Mouse (Mus musculus): Measurements from ENCODE around the gene Abtb2. TPM values are rescaled to one million over a fixed set of nuclear protein-coding genes. Genes with fewer than 3 reads are reported as not detected.

Abtb2 gene
- polyA plus RNA-seq, 1 experiment from 2014 or later = 2.1 TPM

DNA sequence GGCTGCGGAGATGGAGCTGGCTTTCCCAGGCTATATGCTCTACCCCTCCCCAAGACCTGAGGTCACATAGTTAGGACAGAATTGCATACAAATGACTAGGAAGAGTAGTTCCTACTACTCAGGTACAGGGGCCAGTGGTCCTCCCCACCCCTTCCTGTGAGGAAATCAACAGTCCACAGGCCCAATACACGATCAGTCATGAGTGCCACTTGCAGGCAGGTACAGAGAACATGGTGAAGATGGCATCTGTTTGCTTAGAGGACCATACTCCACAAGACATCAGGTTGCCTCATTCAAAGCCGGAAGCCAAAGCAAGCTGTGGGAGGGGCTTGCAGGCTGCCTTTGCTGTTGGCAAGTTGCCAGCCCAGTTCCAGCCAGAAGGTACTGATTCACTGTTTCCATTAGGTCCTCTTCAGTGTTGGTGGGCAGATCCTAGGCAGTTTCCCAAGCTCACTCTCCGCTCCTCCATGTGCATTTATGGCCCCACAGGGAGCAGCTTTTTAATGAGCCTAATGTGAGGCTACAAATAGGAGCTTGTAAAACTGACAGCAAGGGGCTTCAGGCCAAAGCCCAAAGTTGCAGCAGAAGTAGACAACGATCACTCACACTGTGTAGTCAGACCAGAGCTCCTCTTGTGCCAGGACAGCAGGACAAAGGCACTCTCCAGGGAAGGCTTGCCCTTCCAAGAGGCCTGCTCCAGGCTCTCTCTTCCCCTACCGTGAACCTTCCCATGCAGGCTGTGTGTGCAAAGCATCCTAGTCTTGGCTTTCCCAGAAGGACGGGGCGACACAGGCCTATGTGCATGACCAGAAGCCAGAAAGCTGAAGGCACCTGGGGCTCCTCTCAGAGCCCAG is 102.1 kb downstream of the Abtb2 start:
- Histone ChIP-seq H3K9ac (replicated peaks) (no peak overlapping the region), H3K4me2 (ENCODE audit: low read depth, low read length) (no peak overlapping the region), H3K4me3 (ENCODE audit: low read depth, low read length) (no peak overlapping the region), H3K27me3 (ENCODE audit: insufficient read depth, low read length) (no peaks in the 10 kb centered on the region), H3K27ac (ENCODE audit: low read depth) (no peak overlapping the region), H3K36me3 (replicated peaks; ENCODE audit: insufficient read depth, low read length) (no peaks in the 10 kb centered on the region), H3K4me1 (ENCODE audit: insufficient read depth) (peaks cover 16% of the 10 kb centered on the region), H3K9me3 (ENCODE audit: low read length) (no peaks in the 10 kb centered on the region)
- ATAC-seq (peak; percentile 67), DNase-seq (peak; percentile 69)
- TF ChIP-seq EP300 (IDR thresholded peaks at IDR 0.05; ENCODE audit: low read depth) (no peak), CTCF (IDR thresholded peaks at IDR 0.05; ENCODE audit: low read depth) (no peak)
- 73% methylated on average over 8 of the region's 8 CpGs for WGBS (ENCODE audit: insufficient replicate concordance)

DNA sequence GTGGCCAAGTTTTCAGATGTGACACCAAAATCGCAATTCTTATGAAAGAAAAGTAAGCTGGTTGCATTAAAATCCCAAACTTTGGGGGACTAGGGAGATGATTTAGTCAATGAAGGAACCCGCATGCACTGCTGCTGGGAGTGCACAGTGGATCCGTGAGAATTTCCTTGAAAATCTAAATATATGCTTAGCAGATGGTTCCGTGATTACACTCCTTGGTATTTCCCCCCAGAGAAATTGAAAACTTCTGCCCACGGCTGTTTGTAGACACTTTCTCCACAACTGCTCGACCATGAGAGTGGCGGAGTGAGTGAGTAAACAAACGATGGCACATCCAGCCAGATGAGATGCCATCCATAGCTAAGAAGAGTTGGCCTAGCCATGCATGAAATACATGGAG is 102.8 kb downstream of the Abtb2 start:
- H3K27ac ChIP-seq (ENCODE audit: low read depth) = no peak overlapping the region
- H3K9ac ChIP-seq (replicated peaks) = no peak overlapping the region
- TF ChIP-seq CTCF (IDR thresholded peaks at IDR 0.05; ENCODE audit: low read depth) = no peak
- no peak for TF ChIP-seq EP300 (IDR thresholded peaks at IDR 0.05; ENCODE audit: low read depth)
- ATAC-seq (no peak), DNase-seq (no peak)
- no peaks in the 10 kb centered on the region for H3K9me3 ChIP-seq (ENCODE audit: low read length)
- no peaks in the 10 kb centered on the region for H3K27me3 ChIP-seq (ENCODE audit: insufficient read depth, low read length)
- no peaks in the 10 kb centered on the region for H3K36me3 ChIP-seq (replicated peaks; ENCODE audit: insufficient read depth, low read length)
- 81% methylated on average over 8 of the region's 8 CpGs for WGBS (ENCODE audit: insufficient replicate concordance)
- peaks cover 20% of the 10 kb centered on the region for H3K4me1 ChIP-seq (ENCODE audit: insufficient read depth)
- H3K4me2 ChIP-seq (ENCODE audit: low read depth, low read length) = no peak overlapping the region
- H3K4me3 ChIP-seq (ENCODE audit: low read depth, low read length) = no peak overlapping the region

DNA sequence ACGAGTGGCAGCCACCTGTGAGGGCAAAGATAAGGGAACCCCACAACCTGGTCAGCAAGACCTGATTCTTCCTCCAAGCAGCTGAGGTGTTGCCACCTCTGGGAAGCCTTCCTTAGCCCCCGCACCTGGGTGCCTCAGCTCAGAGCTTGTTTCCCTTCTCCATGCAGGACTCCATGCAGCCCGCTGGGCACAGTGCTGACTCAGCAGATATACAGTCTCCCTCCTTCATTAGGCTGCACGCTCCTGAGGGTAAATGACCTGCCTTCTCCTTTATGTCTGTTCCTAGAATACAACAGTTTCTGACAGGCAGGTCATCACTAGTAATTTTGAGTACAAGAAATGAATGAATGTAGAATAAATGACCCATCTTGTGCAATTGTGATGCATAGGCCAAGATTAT is 103.5 kb downstream of the Abtb2 start:
- DNase-seq (no peak), ATAC-seq (no peak)
- Histone ChIP-seq H3K4me1 (ENCODE audit: insufficient read depth) (peaks cover 20% of the 10 kb centered on the region), H3K27me3 (ENCODE audit: insufficient read depth, low read length) (no peaks in the 10 kb centered on the region), H3K9me3 (ENCODE audit: low read length) (no peaks in the 10 kb centered on the region), H3K27ac (ENCODE audit: low read depth) (no peak overlapping the region), H3K9ac (replicated peaks) (no peak overlapping the region), H3K4me3 (ENCODE audit: low read depth, low read length) (no peak overlapping the region), H3K4me2 (ENCODE audit: low read depth, low read length) (no peak overlapping the region), H3K36me3 (replicated peaks; ENCODE audit: insufficient read depth, low read length) (no peaks in the 10 kb centered on the region)
- TF ChIP-seq EP300 (IDR thresholded peaks at IDR 0.05; ENCODE audit: low read depth) = no peak
- no peak for TF ChIP-seq CTCF (IDR thresholded peaks at IDR 0.05; ENCODE audit: low read depth)
- 75% methylated on average over 4 of the region's 4 CpGs for WGBS (ENCODE audit: insufficient replicate concordance)

DNA sequence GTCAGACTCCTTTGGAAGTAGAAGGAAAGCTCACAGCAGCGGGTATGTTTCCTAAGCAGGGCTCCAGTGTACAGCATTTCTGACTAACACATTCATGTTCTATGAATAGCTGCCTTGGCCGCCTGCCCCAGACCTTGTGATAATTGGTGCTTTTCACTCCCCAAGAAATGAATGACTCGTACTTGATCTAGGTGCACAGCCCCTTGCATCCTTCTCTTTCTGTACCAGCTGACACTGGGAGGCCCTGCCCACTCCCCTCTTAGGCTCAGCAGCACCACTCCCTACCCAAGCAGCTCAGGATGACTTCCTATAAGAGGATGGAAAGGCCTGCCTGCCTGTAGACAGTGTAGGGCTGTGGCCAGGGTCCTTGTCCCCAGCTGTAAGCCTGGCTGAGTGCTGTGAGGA is 104.2 kb downstream of the Abtb2 start:
- Histone ChIP-seq H3K27ac (ENCODE audit: low read depth) (no peak overlapping the region), H3K36me3 (replicated peaks; ENCODE audit: insufficient read depth, low read length) (no peaks in the 10 kb centered on the region), H3K4me2 (ENCODE audit: low read depth, low read length) (no peak overlapping the region), H3K9ac (replicated peaks) (no peak overlapping the region), H3K4me3 (ENCODE audit: low read depth, low read length) (no peak overlapping the region), H3K27me3 (ENCODE audit: insufficient read depth, low read length) (no peaks in the 10 kb centered on the region), H3K9me3 (ENCODE audit: low read length) (no peaks in the 10 kb centered on the region), H3K4me1 (ENCODE audit: insufficient read depth) (peaks cover 20% of the 10 kb centered on the region)
- TF ChIP-seq EP300 (IDR thresholded peaks at IDR 0.05; ENCODE audit: low read depth) (no peak), CTCF (IDR thresholded peaks at IDR 0.05; ENCODE audit: low read depth) (no peak)
- no peak for DNase-seq
- 77% methylated on average over 3 of the region's 3 CpGs for WGBS (ENCODE audit: insufficient replicate concordance)
- no peak for ATAC-seq

DNA sequence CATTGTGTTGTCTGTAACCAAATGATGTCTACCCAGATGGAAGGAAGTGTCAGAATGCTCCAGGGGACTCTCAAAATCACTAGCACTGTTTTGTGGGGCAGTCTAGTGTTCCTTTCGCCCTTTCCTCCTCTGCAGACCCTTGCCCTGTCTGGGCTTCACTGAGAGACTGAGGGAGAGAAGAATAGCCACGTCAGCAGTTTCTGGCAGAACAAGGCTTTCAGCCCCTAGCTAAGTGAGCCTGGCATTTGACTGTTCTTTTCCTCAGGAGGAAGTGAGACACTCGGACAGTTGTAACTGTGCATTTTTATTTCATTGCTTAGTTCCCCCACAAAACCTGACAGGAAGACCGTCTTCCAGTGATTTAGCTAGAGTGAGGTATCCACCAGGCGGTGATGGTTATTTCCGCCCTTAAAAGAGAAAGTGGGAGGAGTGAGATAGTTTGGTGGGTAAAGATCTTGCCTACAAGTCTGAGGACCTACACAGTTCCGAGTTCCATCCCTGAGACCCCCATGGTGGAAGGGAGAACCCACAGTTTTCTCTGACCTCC is 106.5 kb downstream of the Abtb2 start:
- 43% methylated on average over 7 of the region's 7 CpGs for WGBS (ENCODE audit: insufficient replicate concordance)
- H3K27me3 ChIP-seq (ENCODE audit: insufficient read depth, low read length) = no peaks in the 10 kb centered on the region
- no peak overlapping the region for H3K9ac ChIP-seq (replicated peaks)
- no peak for TF ChIP-seq EP300 (IDR thresholded peaks at IDR 0.05; ENCODE audit: low read depth)
- no peak for TF ChIP-seq CTCF (IDR thresholded peaks at IDR 0.05; ENCODE audit: low read depth)
- H3K4me2 ChIP-seq (ENCODE audit: low read depth, low read length) = no peak overlapping the region
- no peak for DNase-seq
- peaks cover 24% of the 10 kb centered on the region for H3K4me1 ChIP-seq (ENCODE audit: insufficient read depth)
- no peaks in the 10 kb centered on the region for H3K9me3 ChIP-seq (ENCODE audit: low read length)
- H3K27ac ChIP-seq (ENCODE audit: low read depth) = 0 out of 2 replicates have a peak overlapping the region, but pooled peaks have one; percentile 16
- H3K4me3 ChIP-seq (ENCODE audit: low read depth, low read length) = no peak overlapping the region
- ATAC-seq = no peak
- H3K36me3 ChIP-seq (replicated peaks; ENCODE audit: insufficient read depth, low read length) = no peaks in the 10 kb centered on the region

- ATAC-seq (no peak), DNase-seq (no peak)
- Histone ChIP-seq H3K4me3 (ENCODE audit: low read depth, low read length) (no peak overlapping the region), H3K4me2 (ENCODE audit: low read depth, low read length) (no peak overlapping the region), H3K27me3 (ENCODE audit: insufficient read depth, low read length) (no peaks in the 10 kb centered on the region), H3K9me3 (ENCODE audit: low read length) (no peaks in the 10 kb centered on the region), H3K9ac (replicated peaks) (no peak overlapping the region), H3K36me3 (replicated peaks; ENCODE audit: insufficient read depth, low read length) (no peaks in the 10 kb centered on the region), H3K27ac (ENCODE audit: low read depth) (no peak overlapping the region), H3K4me1 (ENCODE audit: insufficient read depth) (peaks cover 18% of the 10 kb centered on the region; the same call in 1 of the 2 replicates)
- TF ChIP-seq EP300 (IDR thresholded peaks at IDR 0.05; ENCODE audit: low read depth) = no peak
- no peak for TF ChIP-seq CTCF (IDR thresholded peaks at IDR 0.05; ENCODE audit: low read depth)
- 36% methylated on average over 4 of the region's 4 CpGs for WGBS (ENCODE audit: insufficient replicate concordance)
These were observed 107.5 kb downstream of the Abtb2 start for GRCm38 (mm10) chr2:103673609-103674008.
